ENCODE assay signal across 9 mouse cellular contexts in the genomic region with DNA sequence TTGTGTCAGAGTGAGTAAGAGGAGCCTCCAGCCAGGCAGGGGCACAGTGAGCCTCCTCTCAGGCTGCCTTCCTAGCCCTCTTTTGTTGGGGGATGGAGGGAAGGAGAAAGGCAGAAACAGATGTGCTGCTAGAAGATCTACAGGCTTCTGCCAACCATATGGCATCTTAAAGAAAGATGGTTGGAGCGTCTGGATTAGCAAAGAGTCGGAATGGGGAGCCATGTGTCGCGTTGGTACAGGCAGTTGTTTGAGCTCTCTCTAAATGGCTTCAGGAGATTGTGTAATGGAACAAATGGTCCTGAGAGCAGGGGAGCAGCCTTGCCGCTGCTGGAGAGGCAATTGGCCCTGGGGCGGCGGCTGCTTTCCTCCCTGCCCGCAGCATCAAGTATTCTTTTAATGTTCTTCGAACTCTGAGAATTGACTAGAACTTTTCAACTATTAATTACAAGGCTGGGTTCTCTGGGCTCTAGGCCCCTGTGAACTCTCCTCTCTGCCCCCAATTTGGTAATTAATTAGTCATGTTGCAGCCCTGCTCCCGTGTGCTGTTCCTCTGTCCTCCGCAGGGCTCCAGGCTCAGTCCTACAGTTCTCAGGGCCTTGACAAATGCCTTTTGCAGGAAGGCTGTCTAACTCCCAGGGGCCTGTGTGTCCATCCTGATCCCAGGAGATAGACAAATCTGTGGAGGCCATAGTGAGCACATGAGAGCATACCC.
DNase-seq lines count a peak whose midpoint lies in the region; ATAC-seq lines count a peak whose summit lies in the region.
"Had no signal": no experiment of that assay in that cellular context is flagged by ENCODE, and none has a peak within 500 bp of the region (broad histone marks: within the 10 kb centered on the region; RNA-seq: fewer than 3 reads in every experiment).

No protein-coding gene starts in this region.

- 21% methylated on average over 11 of the region's 11 CpGs for WGBS in hindbrain, embryonic 11.5 days
- WGBS in midbrain, embryonic 12.5 days, result 17% methylated on average over 11 of the region's 11 CpGs

- peak overlapping the region; percentile 12; the same call in 1 of the 2 replicates for H3K9ac ChIP-seq in hindbrain, embryonic 11.5 days (ENCODE audit: low read depth, low read length)
- peak overlapping the region; percentile 31; the same call in 1 of the 2 replicates for H3K9ac ChIP-seq in midbrain, embryonic 12.5 days (replicated peaks)

- no peaks in the 10 kb centered on the region for H3K36me3 ChIP-seq in hindbrain, embryonic 11.5 days (ENCODE audit: control insufficient read depth, insufficient read depth, low read length)
- H3K36me3 ChIP-seq in midbrain, embryonic 12.5 days, result no peaks in the 10 kb centered on the region

- H3K4me2 ChIP-seq in hindbrain, embryonic 11.5 days (replicated peaks; ENCODE audit: low read depth, low read length), result no peak overlapping the region
- H3K4me2 ChIP-seq in midbrain, embryonic 12.5 days (replicated peaks), result peak overlapping the region; percentile 17; the same call in 1 of the 2 replicates

- H3K9me3 ChIP-seq in hindbrain, embryonic 11.5 days (ENCODE audit: control insufficient read depth, low read length), result no peaks in the 10 kb centered on the region
- no peaks in the 10 kb centered on the region for H3K9me3 ChIP-seq in midbrain, embryonic 12.5 days

- H3K27me3 ChIP-seq in hindbrain, embryonic 11.5 days (ENCODE audit: control insufficient read depth, insufficient read depth, low read length), result 0 out of 2 replicates have a peak, but pooled peaks cover 2% of the 10 kb centered on the region
- no peaks in the 10 kb centered on the region for H3K27me3 ChIP-seq in midbrain, embryonic 12.5 days

- H3K4me1 ChIP-seq in hindbrain, embryonic 11.5 days (replicated peaks; ENCODE audit: control insufficient read depth, insufficient read depth, low read length), result peaks cover 38% of the 10 kb centered on the region
- H3K4me1 ChIP-seq in midbrain, embryonic 12.5 days, result peaks cover 75% of the 10 kb centered on the region

- DNase-seq in Muller cell, postnatal 12 days (ENCODE audit: inconsistent ontology term), result peak; percentile 25
- peak; percentile 63 for DNase-seq in embryo, embryonic 10 days (ENCODE audit: low spot score)
- DNase-seq in hindbrain, embryonic 11.5 days (ENCODE audit: low spot score), result peak; percentile 66
- no peak for DNase-seq in thymus, postnatal 14 days
- no peak for DNase-seq in lung, adult 18-20 months
- DNase-seq in lung, postnatal 14 days, result no peak
- DNase-seq: gastrocnemius, postnatal 25 days; kidney, postnatal 10 days had no signal

- ATAC-seq in hindbrain, embryonic 11.5 days (ENCODE audit: low FRiP score), result peak; percentile 51; the same call in 1 of the 2 replicates
- peak; percentile 48 for ATAC-seq in midbrain, embryonic 12.5 days (ENCODE audit: low FRiP score, low read depth)

- no peak overlapping the region for H3K4me3 ChIP-seq in hindbrain, embryonic 11.5 days (ENCODE audit: low read depth, low read length)
- H3K4me3 ChIP-seq in midbrain, embryonic 12.5 days, result no peak overlapping the region

- H3K27ac ChIP-seq in hindbrain, embryonic 11.5 days (ENCODE audit: low read depth, low read length), result peak overlapping the region; percentile 92
- H3K27ac ChIP-seq in midbrain, embryonic 12.5 days (replicated peaks), result peak overlapping the region; percentile 94

Comparison
In these comparisons a context has a peak if more than half of its experiments do, and no peak if none do; other contexts are left out.
1. DNase-seq: peak in Muller cell, postnatal 12 days (single experiment), embryo, embryonic 10 days (single experiment) and hindbrain, embryonic 11.5 days (single experiment); none in thymus, postnatal 14 days (single experiment), lung, adult 18-20 months (0 of 2) and lung, postnatal 14 days (single experiment).